Mouse (Mus musculus): ENCODE results near the gene Chrna1.

DNA sequence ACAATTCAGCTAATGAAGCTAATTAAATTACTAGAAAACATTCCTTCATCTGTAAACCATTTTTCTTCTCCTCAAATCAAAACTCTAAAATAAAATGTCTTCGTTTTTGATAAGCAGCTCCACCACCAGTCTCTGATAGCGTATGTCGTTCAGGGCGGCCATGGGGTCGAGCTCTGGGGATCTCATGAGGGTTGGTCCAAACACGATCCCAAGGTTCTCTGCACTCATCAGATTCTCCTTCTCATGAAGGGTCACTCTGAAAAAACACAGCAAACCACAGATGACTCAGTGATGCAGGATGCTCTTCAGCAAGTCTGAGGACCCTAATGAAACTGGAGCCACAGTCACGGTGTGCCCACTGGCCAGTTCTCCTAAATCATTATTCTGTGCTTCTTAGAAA lies 32.8 kb upstream of the Chrna1 start:
- no peak for TF ChIP-seq MYOD1 (IDR thresholded peaks at IDR 0.05; ENCODE audit: control insufficient read depth in 1 of 3, insufficient read length in 2 of 3, low read depth in 2 of 3)
- TF ChIP-seq REST (IDR thresholded peaks at IDR 0.05; ENCODE audit: insufficient read depth, insufficient read length): no peak

Data from myocyte (in vitro differentiated cells).